Mouse (Mus musculus): Measurements from ENCODE around the gene Ispd.

Gene Ispd

DNA sequence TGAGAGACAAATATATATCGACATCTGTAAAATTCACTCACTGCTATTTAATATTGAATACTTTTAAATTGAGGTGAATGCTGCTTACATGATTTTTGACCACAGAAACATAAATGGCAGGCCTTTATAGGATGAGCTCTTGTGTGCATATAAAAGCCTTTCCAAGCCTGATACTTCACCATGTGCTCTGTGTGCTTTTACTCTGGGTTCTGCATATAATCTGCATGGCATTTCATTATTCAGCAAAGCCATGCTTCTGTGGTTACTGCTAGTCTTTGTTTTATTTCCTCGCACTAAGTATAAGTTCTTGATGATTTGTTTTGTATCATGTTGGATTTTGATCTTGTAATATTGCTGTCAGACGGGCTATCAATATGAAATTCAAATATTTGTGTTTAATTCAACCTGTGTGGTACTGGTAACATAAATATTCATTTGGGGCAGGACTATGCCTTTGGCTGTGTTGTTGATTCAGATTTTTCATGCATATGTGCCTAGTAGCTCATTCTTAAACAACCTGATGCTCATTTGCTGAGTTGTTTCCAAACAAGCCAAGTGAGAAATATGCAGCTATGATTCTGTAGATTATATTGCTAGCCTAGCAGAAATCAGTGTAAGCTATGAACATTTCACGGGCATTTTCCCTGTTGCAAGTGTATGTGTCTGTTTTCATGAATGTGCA lies 189.3 kb downstream of the Ispd start:
- DNase-seq, result no peak

DNA sequence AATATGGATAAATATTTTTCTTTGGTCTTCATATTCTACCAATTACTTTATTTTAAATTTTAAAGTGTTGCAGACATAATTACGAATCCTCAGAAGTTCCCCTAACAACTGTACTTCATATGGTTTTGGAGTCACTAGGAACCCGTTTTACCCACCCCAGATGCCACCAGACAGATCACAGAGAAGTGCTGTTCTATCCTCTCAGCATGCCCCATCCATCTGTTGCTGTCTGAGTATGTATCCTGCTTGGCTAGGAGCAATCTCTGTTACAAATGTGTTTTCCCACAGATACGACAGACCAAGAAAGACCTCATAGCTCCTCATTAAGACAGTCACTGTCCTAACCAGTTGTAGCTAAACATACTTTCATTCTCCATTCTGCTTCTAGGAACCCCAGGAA lies 203.6 kb downstream of the Ispd start:
- no peak for DNase-seq

DNA sequence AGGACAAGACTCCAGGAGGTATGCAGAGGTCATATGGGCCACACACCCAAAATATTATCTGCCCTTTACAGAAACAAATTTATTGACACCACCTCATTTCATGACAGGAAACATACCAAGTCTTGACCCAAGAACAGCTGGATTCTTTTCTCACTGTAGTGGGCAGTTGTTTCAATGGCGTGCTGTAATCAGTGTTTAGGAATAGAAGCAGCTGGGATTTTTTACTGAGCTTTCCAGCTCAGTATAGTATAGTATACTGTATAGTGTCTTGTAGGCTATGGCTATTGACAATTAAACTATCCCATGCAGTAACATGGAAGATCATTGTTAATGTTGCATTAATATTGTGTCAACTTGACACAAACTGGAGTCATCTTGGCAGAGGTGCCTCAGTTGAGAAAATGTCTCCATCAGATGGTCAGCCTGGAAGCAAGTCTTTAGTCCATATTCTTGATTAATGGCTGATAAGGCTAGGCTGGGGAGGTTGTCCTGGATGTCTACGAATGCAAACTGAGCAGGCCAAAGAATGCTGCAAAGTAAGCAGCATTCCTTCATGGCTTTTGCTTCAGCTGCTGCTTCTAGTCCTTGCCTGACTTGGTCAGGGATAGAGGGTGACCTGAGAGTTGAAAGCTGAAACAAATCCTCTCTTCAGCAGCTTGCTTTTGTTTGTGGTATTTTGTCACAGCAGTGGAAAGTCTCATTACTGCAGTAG lies 216.4 kb downstream of the Ispd start:
- peak; percentile 12 for DNase-seq

DNA sequence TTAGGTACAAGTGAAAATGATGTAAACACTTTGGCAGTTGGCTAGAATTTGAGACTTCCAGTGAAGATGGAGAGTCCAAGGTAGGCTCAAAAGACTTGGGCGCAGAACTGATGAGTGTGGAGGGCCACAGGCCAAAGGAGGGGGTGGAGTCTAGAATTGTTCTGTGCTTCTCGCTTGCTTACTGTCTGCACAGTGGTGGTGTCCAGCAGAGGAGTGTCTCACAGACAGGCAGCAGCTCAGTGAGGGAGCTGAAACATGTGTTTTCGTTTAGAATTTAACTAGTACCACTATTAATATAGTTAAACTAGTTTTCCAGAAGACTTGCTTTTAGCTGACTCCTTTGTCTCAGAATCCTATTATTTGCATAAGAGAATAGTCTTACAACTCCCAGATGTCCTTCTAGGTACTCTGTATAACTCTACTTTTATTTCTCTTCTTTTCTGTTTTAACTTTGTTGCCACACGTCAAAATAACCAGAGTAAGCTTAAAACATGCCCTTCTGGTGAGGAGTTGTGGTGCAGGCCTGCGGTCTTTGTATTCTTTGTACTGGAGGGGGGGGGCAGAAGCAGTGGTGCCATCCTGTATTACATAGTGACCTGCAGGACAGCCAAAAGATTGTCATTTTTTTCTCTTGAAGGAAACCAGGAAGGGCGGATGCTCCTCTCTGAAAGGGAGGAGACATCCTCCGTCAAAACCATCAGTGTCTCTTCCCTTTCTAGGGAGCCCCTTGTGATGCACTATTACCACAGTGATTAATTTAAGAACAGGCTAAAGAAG lies 240.9 kb downstream of the Ispd start:
- peak; percentile 10 for DNase-seq

DNA sequence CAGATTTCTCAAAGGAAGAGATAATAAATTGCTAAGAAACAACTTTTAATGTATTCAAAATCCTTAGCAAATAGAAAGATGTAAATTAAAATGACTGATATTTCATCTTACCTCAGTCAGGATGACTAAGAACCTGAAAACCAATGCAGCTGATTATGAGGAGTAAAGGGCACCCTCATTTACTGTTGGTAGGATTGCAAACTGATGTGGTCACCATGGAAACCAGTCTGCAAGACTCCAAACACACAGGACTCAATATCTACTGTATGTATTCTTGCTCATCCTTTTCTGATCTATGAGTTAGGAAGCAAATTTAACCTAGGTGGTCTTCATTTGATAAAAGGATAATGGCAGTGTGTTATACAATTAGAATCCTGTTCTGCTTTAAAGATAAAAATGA lies 246.0 kb downstream of the Ispd start:
- no peak for DNase-seq

DNA sequence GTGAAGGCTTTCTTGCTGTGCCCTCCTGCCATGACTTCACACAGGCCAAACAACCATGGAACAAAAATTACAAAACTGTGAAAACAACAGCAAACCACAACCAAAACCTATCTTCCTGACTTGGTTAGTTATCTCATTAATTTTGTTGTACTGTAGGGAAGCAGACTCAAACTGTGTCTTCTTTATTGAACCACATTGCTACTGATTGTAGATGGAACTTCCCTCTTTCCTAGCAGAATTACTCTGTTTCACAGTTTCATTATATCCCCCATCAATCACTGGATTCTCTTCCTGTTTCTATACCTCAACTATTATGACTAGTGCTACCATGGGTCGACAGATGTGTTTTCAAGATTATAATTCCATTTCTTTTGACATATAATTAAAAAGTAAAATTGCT lies 251.2 kb downstream of the Ispd start:
- DNase-seq, result no peak

DNA sequence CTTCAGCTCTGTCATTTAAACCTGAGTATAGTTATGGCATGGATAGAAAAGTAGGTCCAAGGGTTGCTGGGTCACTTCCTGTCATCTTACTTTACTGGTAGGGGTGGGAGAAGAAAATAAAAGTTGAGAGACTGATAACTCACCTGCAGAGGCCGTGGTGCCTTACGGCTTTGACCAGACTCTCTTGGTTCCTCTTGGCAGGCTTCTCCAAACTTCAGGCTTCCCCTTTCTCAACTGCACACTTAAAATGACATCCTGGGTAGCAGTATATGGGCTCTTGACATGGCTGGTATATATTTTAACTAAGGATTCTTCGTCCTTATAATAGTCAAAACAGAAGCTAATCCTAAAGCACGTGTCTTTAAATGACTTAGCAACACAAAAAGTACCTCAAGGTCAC lies 266.3 kb downstream of the Ispd start:
- DNase-seq, result no peak

DNA sequence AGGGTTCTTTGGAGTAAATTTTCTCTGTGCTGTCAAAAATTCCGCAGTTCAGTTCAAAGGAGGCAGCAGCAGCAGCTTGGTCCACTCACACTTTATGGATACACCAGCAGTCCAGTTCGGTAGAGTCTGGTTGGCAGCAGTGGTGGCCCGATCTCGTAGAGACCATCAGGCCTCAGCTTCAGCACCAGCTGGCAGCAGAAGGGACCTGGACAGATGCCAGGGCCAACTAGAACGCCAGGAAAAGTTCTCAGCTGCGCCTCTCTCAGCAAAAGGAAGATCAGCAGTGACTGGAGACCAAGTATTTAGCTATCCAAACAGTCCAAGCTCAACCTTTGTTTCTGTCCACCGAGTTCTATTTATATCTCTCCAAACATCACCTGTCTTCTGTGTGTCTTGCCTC lies 281.2 kb downstream of the Ispd start:
- peak; percentile 67 for DNase-seq

DNA sequence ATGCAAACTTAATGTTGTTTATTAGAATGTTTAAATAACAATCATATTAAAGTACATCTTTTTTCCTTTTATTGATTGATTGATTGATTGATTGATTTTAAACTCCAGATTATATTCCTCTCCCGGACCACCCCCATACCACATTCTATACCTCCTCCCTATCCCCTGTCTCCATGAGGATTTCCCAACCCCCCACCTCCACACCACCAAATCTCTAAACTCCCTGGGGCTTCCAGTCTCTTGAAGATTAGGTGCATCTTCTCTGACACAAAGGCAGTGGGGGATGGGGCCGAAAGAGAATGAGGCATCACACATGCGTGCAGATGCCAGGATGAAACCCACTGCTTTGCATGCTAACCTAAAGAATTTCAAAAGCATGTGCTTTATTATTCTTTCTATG lies 283.5 kb downstream of the Ispd start:
- DNase-seq, result no peak

DNA sequence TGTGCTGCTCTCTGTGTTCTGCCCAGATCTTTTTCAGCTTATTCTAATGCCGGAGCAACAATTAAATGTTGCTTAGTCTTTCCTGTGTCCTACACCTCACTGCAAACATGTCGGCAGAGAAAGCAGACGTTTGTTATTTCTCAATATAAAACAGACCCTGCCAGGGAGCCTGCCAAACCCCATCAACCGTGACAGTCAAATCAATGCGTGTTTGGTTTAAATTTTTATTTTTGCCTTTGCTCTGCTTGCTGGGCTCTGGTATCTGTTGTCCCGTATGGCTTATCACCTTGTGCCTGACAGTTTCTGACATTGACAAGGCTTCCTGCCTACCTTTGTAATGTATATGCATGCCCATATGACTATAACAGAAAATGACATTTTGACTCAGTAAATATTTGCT lies 285.5 kb downstream of the Ispd start:
- no peak for DNase-seq

DNA sequence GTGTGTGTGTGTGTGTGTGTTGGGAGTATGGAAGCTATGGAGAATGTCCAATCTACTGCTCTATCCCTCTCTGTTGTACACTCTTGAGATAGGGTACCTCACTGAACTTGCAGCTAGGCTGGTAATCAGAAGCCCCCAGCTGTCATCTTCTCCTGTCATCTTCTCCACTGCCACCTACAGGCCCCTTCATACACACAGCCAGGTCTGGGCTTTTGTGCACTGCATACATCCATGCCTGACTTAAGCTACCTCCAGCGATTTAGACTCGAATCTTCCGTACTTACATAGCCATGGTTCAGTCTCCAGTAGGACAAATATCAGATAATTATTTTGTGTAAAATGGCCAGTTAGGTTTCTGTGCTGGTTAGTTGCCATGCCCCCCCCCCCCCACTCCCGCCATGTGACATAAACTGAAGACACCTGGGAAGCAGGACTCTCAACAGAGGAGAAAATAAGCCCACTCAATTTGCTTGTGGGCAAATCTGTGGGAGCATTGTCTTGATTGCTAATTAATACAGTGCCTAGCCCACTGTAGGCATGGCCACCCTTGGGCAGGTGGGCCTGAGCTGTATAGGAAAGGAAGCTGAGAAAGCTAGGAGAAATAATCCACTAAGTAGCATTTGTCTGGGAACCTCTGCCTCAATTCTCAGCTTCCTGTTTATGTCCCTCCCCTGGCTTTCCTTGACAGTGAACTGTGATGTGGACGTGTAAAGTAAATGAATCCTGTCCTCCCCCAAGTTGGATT lies 289.1 kb downstream of the Ispd start:
- no peak for DNase-seq

DNA sequence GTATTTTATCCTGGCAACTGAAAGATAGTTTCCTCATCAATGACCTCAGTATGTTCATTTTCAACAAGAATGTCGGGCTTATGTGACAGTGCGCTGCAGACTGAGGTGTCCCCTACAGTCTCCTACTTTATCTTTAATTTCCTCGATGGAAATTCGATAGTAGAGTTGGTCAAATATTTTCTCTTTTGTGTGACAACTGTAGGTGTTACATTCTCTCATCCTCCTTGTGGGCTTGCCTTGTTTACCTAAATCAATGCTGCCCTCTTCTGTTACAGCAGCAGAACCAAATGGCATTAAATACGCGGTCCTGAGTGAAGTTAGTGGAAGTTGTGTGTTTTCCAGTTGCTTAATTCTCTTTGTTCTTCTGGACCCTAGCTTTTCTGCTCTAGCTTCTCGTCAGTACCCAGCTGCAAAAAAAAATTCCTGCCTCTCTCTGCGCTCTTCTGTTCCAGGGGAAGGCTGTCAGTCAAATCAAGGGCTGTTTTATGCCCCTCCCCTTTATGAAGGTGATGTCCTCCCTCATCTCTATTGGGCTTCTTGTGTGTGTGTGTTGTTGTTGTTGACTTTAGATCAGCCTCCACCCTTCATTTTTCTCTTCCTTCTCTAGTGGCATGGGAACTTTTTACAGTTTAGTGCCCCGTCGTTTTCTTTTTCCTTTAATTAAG lies 289.8 kb downstream of the Ispd start:
- DNase-seq, result peak; percentile 16

DNA sequence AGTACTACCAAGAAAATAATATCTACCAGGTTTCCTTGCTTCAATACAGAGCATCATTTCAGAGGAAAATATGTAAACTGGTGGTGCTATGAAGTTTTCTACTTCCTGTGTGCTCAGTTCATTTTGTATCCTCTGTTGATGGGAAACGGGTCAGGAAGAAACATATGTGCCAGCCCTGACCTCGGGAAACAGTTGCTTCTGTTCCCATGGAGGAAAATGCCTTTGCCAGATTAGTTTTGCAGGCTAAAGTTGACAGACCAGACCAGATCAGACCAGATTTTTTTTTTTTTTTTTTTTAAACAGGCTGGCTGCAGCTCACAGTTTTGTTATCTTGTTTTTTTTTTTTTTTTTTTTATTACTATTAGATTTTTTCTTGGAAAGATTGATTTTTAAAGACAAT lies 293.2 kb downstream of the Ispd start:
- no peak for DNase-seq

DNA sequence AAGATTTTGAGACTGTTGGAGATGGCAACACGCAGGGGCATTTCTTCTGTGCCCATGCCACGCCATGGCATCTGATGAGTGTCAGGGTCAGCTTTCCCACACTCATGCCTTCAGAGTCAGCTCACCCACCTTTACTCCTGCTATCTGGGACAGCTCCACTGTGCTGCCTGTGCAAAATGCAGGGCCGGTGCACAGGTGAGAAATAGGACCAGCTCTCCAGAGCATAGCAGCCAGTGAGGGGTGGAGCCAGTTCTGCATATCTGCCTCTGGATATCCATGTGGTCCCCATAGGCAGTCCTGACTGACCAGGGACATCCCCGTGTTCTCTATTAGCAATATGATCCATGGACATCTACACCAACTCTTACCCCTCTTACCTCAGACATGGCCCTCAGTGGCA lies 297.0 kb downstream of the Ispd start:
- no peak for DNase-seq

DNA sequence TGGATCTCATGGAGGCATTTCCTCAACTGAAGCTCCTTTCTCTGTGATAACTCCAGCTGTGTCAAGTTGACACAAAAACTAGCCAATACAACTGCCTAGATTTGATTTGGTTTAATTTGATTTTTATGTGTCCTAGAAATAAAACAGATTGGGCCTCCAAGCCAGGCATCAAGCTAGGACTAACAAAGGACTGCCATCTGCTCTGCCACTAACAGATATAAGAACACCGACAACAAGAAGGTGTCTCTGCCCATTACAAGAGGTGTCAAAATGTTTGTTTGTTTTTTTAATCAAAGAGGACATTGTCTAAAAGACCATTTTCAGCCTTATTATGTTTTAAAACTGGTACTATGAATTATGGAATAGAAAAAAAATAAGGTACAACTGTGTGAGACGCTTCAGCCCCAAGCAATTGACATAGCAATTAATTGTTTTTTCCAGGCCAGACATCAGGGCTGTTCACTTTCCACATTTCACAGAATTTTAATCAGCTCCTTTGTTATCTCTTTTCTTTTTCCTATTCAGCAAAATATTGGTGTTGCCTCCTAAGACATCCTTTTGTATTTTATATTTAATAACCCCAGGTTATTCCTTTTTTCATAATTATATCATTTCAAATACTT lies 299.7 kb downstream of the Ispd start:
- DNase-seq, result no peak

DNA sequence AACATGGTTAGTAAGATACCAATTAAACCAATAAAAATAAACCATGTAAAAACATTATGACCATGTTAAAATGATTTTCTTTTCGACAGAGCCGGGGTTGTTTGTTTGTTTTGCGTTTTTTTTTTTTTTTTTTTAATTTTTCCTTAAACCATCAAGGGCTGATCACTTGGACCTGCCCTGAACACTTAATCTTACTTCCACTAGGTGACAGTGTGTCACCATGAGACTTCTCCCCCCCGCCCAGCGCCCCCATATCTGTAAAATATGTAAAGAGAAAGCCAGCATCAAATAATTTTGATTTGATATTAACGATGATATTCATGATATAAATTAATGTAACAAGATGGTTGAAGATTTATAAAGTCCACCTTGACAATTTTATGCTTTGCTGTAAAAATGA lies 300.5 kb downstream of the Ispd start:
- no peak for DNase-seq

DNA sequence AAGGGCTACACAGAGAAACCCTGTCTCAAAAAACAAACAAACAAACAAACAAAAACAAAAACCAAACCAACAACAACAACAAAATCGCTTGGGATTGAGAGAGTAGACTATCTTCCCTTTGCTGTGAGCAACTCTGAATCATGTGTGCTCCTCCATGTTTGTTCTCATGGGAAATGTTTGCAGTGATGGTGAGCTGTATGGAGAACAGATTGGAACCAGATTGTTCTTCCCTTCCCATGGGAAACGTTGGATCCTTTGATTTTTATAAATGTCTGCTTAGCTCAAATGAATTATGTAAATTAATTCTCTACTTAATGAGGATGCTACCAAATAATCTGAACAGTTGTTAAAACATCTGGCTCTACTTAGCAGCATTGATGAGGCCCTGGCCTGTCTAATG lies 312.8 kb downstream of the Ispd start:
- DNase-seq, result no peak

DNA sequence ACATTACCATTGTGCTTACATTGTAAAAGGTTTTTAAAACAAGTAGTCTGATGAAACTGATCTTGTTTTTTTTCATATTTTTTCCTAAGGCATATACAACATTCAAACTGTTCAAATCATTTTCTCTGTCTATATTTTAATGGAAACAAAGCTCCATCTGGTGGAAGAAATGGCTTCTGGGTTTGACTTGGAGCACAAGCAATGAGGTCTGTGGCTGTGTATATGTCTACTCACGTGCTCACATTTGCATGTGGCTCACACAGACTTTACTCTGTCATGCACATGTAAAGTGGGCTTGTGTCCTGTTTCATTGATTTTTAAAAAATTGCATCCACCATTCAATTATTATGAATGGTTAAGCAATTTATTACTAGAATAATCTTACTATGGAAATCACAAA lies 323.1 kb downstream of the Ispd start:
- no peak for DNase-seq

DNA sequence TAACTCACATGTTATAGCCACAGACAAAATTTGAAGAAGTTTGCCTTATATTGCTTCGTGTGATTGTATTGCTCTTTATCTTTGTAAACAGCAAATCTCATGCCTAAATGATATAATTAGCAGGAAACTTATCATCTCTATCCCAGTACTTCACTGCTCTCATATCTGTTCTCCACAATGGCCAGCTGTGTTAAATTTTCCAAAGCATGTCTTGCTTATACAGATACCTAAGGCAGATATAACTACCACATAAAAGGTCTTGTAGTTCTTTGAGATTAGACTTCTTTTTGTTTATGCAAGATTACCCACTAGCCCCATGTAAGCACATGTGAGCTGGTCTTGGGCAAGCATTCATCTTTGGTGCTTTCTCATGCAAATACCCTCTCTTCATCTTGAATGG lies 327.6 kb downstream of the Ispd start:
- DNase-seq, result no peak

DNA sequence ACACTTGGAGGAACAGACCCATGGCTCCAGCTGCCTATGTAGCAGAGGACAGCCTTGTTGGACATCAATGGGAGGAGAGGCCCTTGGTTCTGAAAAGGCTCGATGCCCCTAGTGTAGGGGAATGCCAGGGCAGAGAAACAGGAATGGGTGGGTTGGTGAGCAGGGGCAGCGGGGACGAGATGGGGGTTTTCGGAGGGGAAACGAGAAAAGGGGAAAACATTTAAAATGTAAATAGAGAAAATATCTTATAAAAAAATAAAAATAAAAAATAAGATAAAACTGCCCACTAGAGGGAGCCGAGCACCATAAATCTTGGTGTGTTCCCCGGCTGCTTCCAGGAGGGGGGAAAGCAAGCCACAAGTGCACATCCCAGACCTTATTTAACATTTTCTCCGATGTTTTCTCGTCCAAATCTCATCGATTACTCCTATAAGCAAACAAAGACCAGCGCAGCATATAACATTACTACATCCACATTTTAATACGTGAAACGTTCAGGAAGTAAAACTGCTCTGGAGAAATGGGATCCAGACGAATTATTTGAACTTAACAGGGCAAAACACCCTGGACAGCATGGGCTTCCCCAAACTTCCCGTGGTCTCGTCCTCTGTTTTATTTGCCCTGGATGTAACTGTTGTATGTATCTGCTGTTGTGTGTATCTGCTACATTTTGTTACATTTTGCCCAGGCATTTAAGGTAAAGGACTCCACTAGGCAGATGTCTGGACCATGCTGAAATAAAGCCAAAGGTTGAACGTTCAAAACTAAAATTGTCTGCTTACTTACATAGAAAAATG lies 332.8 kb downstream of the Ispd start:
- peak; percentile 54 for DNase-seq

DNA sequence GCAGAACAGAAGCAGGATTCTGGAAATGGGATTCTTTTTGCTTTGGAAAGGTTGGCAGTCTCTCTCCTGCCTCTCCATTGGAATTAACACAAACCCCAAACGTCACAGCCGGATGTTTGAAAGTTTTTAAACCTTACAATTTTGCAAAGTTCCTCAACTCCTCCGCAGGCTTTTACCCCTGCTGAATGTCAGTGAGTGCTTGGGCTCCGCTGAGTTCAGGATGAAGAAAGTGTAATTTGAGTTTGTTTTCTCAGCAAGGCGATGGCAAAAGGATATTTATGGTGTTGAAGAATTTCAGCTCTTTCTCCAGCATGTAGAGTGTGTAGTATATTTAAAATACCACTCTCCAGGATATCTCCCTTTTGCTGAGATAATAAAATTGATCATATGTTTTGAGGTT lies 336.3 kb downstream of the Ispd start:
- no peak for DNase-seq

DNA sequence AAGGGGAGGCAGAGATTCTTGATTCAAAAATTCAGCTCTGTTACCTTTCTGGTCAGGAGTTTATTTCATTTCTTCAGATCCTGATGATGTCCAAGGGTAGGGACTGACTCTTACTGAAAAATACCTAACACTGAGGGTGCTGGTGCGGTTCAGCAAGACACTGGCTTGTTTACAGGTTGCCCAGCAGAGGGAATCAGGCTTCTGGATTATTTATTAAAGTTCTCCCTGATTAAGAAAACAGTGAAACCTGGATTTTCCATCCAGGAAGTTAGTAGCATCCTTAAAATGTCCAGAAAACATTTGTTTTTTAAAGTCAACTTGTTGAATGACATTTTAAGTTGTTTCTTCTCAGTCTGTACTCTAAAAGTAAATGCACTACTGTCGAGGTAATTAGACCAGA lies 337.2 kb downstream of the Ispd start:
- no peak for DNase-seq
